ENCODE assay signal across 14 mouse cellular contexts in the genomic region with DNA sequence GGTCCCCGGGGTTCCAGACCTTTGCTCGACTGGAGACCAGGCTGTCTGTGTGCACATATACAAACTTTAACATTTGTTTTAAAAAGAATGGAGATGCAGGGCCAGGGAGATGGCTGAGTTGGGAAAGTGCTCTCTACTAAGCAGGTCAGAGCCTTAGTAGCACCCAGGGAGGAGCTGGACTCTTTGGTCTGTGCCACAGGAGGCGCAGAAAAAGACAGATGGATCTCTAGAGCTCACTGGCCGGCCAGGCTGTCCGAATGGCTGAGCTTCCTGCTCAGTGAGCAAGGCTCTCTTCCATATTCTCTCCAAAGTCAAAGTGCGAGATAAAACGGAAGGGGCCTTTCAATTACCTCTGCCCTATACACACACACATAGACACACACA. TPM values are rescaled to one million over a fixed set of nuclear protein-coding genes. Genes with fewer than 3 reads are reported as not detected.
A peak's percentile ranks its signal among the peaks of the same experiment; 100 is the strongest.
DNase-seq lines count a peak whose midpoint lies in the region; ATAC-seq lines count a peak whose summit lies in the region.
"Had no signal": no experiment of that assay in that cellular context is flagged by ENCODE, and none has a peak within 500 bp of the region (broad histone marks: within the 10 kb centered on the region; RNA-seq: fewer than 3 reads in every experiment).

No protein-coding gene starts in this region.

- no peak for DNase-seq in heart, postnatal 36 days
- DNase-seq in brain, adult 2 months (ENCODE audit: low read depth, low spot score): peak; percentile 86
- DNase-seq in cerebellum, adult 9-11 months: peak; percentile 79
- no peak for DNase-seq in limb, embryonic 10.5 days (ENCODE audit: low spot score)
- DNase-seq in adrenal gland, adult 18-20 months (ENCODE audit: low spot score in 2 of 2): no peak
- no peak for DNase-seq in adrenal gland, adult 8-10 months
- DNase-seq: B cell, adult 2 months; forebrain, postnatal 0 days; right cerebral cortex, postnatal 14 days had no signal

- no peaks in the 10 kb centered on the region for H3K27me3 ChIP-seq in heart, embryonic 11.5 days (ENCODE audit: control insufficient read depth, insufficient read depth, low read length)
- no peaks in the 10 kb centered on the region for H3K27me3 ChIP-seq in limb, embryonic 10.5 days (ENCODE audit: low read depth, poor library complexity, severe bottlenecking)
- H3K27me3 ChIP-seq: hindbrain, embryonic 15.5 days; limb, embryonic 15.5 days; midbrain, embryonic 12.5 days had no signal

- peaks cover 27% of the 10 kb centered on the region for H3K4me1 ChIP-seq in heart, embryonic 11.5 days (ENCODE audit: control insufficient read depth, insufficient read depth, low read length)
- H3K4me1 ChIP-seq in limb, embryonic 10.5 days: peaks cover 35% of the 10 kb centered on the region

- H3K9me3 ChIP-seq in heart, embryonic 11.5 days (replicated peaks; ENCODE audit: control insufficient read depth, low read length): no peaks in the 10 kb centered on the region
- H3K9me3 ChIP-seq in limb, embryonic 10.5 days (replicated peaks): no peaks in the 10 kb centered on the region
- H3K9me3 ChIP-seq: hindbrain, embryonic 15.5 days; limb, embryonic 15.5 days; midbrain, embryonic 12.5 days had no signal

- no peak overlapping the region for H3K4me2 ChIP-seq in heart, embryonic 11.5 days
- H3K4me2 ChIP-seq: hindbrain, embryonic 15.5 days; limb, embryonic 15.5 days; midbrain, embryonic 12.5 days had no signal

- 54% methylated on average over 7 of the region's 7 CpGs for WGBS in heart, embryonic 11.5 days (ENCODE audit: insufficient replicate concordance)
- WGBS in limb, embryonic 10.5 days: 69% methylated on average over 7 of the region's 7 CpGs

- H3K9ac ChIP-seq in heart, embryonic 11.5 days (ENCODE audit: low read depth, low read length): no peak overlapping the region
- H3K9ac ChIP-seq: forebrain, postnatal 0 days; hindbrain, embryonic 15.5 days; limb, embryonic 15.5 days; midbrain, embryonic 12.5 days had no signal

- intact Hi-C loops in heart, postnatal 36 days (cut with DNase I): no loop called here

- H3K4me3 ChIP-seq in heart, embryonic 11.5 days (ENCODE audit: low read depth, low read length): no peak overlapping the region
- H3K4me3 ChIP-seq in limb, embryonic 10.5 days: no peak overlapping the region
- H3K4me3 ChIP-seq: hindbrain, embryonic 15.5 days; limb, embryonic 15.5 days; midbrain, embryonic 12.5 days had no signal

- ATAC-seq in heart, embryonic 11.5 days (replicated peaks; ENCODE audit: insufficient number of reproducible peaks, low FRiP score, low TSS enrichment): no peak
- no peak for ATAC-seq in granulocyte monocyte progenitor cell, adult 5-6 weeks (replicated peaks; ENCODE audit: poor library complexity, severe bottlenecking)
- ATAC-seq: forebrain, postnatal 0 days had no signal

- H3K36me3 ChIP-seq in heart, embryonic 11.5 days (ENCODE audit: control insufficient read depth, insufficient read depth, low read length): no peaks in the 10 kb centered on the region
- H3K36me3 ChIP-seq in limb, embryonic 10.5 days: no peaks in the 10 kb centered on the region
- H3K36me3 ChIP-seq: hindbrain, embryonic 15.5 days; limb, embryonic 15.5 days; midbrain, embryonic 12.5 days had no signal

- 0 out of 2 replicates have a peak overlapping the region, but pooled peaks have one; percentile 24 for H3K27ac ChIP-seq in heart, embryonic 11.5 days (ENCODE audit: low read depth, low read length)
- peak overlapping the region; percentile 67 for H3K27ac ChIP-seq in limb, embryonic 10.5 days
- H3K27ac ChIP-seq: hindbrain, embryonic 15.5 days; midbrain, embryonic 12.5 days had no signal

RNA-seq across cellular contexts. Expression of a gene that starts 33.6 kb away (rescaled TPM):
- 19.4 and 23.7 TPM in 2 replicates for polyA plus RNA-seq in heart, embryonic 11.5 days (2014; fragmentation: Nextera tagmentation; extraction: Ambion mirVana)
- total RNA-seq in heart, postnatal 36 days (2021): 100 to 1,000 TPM; 158 to 163 TPM
- polyA plus RNA-seq in limb, embryonic 10.5 days (2016; fragmentation: Nextera tagmentation; extraction: Ambion mirVana): 33.8 and 45.4 TPM in 2 replicates
- 10 to 100 TPM; 90.2 to 98.0 TPM for total RNA-seq in adrenal gland, adult 18-20 months (2021)
- 100 to 1,000 TPM in 2 of 4 experiments, 10 to 100 TPM in 2; 80.9 to 123 (median 104) TPM for total RNA-seq in adrenal gland, adult 8-10 months (2022)
- total RNA-seq in granulocyte monocyte progenitor cell, adult 5-6 weeks (2014; fragmentation: Nextera tagmentation): 24.6 and 38.5 TPM in 2 replicates
- total RNA-seq in granulocyte monocyte progenitor cell, adult 5-6 weeks (2017): 58.2 and 64.7 TPM in 2 replicates

Comparison
In these comparisons a context has a peak if more than half of its experiments do, and no peak if none do; other contexts are left out.
1. DNase-seq: peak in brain, adult 2 months (single experiment) and cerebellum, adult 9-11 months (single experiment); none in heart, postnatal 36 days (0 of 2), limb, embryonic 10.5 days (single experiment), adrenal gland, adult 18-20 months (0 of 2) and adrenal gland, adult 8-10 months (single experiment).